Mouse (Mus musculus): Measurements from ENCODE around the gene Nfic.
A peak's percentile ranks its signal among the peaks of the same experiment; 100 is the strongest.

Gene Nfic

DNA sequence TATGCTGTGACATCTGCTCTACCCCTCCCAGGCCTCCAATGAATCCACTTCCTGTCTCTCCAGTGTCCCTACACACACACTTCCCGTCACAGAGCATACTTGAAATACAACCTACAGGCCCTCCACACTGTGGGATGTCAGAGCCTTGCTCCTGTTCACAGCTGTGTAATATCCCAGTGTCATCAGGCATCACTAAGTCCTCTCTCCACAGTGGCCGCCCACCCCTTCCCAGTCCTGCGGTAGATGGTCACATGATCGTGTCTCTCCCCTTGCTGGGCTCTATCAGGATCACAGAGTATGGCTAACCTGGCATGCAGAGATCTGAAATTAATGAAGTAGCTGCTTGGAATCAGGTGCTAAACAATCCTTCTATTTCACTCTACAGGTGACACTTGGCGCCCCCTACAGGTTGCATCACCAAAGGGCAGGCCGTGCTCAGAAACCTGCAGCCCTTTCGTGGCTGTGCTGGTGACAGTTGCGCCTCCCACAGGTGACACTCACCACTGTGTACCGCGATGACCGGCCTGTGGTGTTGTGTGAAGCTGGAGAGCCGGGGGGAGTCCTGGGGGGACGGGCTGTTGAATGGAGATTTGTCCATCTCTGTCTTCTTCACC is 49.7 kb downstream of the Nfic start:
- DNase-seq (ENCODE audit: low spot score in 2 of 2): peak; percentile 71 to 80

DNA sequence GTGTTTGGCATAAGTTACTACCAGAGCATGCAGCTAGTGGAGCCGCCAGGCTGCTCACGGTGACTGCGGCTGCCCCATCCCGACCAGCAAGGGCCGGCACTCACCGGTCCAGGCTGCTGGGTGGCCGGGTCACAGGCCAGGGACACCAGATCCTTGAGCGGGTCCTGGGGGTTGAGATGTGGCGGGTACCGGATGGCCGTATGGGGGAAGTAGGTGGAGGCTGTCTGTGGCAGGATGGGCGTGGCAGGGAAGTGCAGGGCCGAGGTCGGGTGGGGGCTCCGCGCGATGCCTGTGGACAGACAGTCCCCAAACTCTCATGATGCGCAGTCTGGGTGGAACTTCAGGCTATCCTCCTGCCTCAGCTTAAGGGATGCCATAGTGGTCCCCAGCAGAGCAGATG is 50.7 kb downstream of the Nfic start:
- peak; percentile 36 to 53 for DNase-seq (ENCODE audit: low spot score in 2 of 2)

DNA sequence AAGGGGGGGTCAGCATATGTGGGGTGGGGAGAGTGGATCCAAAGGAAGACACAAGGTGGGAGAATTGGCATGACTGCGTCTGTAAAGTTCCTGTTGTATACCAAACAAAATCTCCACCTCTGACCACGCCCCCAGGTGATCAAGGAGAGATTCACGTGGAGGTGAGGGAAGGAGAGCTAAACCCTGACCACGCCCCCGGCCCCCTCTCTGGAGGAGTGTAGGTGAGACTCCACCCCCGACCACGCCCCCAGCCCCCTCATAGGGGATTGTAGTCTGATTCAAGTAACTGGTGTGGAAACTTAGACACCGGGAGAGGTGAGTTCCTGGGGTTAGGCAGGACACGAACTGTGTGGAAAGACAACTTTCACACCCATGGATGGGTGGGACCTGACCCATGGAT is 51.4 kb downstream of the Nfic start:
- DNase-seq (ENCODE audit: low spot score in 2 of 2): no peak

DNA sequence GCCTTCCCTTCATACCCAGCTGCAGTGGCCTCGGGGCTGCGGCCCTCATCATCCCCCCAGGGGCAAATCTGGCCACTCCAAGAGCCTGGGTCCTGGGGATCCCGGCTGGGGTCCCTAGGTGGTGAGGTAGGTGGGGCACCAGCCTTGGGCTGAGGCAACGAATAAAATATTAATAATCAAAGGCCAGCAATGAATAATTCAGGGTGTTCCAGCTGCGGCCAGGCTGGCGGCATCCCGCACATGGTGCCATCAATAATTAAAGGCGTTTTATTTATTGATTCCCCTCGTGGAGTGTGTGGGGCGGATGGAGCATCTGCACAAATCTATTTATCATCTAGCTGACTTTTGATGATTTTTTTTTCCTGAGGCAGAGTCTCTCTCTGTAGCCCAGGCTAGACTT is 51.9 kb downstream of the Nfic start:
- no peak for DNase-seq (ENCODE audit: low spot score in 2 of 2)

DNA sequence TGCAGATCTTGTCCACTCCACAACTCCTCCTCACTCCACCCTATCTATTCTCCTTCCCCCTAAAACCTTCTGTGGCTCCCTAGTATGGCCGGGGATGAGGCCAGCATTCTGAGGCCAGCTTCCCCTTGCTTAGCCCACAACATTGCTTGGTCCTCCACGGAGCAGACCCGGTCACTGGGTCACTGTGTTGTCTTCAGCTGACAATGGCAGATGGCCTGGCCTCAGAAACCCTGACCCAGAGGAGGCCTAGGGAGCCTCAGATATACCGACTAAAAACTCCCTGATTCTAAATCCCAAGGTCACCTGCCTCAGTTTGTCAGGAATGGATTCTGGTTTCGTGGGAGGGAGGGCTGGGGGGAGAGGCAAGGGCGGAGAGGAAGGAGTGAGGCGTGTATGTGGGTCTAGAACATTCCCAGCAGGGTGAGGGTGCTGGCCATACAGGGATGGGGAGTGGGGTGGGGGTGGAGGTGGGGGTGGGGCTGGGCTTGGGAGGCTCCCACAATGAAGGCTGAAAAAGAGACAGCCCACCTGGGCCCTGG is 53.1 kb downstream of the Nfic start:
- DNase-seq (ENCODE audit: low spot score in 2 of 2): no peak

DNA sequence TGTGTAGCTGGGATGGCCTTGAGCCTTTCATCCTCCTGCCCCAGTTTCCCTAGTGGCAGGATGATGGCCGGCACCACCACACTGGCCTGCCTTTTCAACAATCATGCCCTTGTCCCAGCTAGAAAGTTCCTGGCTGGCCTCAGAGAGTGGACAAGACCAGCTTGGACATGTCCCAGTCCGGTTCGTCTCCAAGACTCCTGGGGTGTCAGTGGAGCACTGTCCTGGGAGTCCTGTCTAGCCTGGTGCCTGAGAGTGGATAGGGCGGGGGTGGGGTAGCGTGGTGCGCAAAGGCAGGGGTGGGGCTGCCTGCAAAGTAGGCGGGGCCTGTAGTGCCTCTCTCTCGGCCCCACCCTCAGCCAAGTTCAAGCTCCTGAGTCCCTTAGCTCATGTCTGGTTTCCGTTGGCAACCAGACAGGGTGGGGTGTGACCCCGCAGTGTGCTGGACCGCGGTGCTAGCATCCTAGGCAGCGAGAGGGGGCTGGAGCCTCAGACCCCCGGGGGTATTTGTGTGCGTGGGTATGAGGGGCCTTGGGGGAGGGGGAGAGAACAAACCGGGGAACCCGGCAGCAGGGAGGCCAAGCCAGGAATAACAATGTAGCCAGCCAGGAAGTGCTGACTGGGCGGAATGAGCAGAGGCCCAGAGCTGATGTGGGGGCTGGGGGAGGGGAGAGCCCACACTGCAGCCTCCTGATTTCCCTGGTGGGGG is 53.8 kb downstream of the Nfic start:
- no peak for DNase-seq (ENCODE audit: low spot score in 2 of 2)

DNA sequence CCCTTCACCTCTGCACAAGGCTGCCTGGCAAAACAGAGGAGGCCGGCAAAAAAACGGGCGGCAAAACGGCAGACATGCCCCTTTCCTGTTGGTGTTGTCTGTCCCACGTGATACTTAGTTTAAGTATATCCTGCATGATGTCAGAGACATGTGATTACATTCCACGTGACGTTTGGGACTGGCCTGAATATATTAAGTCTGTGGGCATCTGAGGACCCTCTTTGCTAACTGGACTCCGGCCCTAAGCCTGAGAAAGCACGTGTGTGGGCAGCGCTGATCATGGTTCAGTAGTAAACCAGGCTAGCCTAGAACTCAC is 54.3 kb downstream of the Nfic start:
- no peak for DNase-seq (ENCODE audit: low spot score in 2 of 2)

DNA sequence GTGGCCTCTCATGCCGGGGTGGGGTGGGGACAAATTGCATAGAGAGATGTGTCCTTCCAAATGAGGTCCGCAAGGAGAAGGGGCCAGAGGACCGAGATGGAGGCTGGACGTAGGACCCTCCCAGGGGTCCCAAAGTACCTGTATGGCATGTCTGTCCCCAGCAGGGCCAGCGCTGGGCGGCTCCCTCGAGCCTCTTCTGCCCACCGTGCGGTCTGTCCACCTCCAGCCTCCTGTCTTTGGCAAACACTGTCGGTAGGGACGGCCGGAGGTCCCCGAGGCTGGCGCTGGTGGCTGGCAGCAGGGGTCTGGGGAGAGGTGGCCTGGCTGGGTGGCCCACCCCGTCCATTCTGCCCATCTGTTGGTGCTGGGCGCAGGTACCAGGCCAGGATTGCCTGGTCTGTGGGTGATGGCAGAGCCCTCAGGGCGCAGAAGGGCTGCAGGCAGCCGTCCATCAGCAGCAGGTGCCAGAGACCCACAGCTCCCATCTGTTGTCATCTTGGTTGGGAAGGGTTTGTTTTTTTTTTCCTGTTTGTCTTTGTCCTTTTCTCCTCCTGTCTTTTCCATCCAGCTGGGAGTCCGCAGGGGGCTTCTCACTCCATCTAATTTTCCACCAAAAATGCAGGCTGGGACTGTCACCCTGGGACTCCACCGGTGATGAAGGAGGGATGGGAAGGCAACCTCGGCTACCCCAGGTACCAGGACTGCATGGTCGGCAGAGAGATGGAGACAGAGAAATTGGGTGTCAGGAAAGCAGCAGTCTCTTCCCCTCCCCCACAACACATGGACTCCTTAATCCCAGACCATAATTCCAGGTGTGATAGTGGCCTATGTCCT is 54.8 kb downstream of the Nfic start:
- DNase-seq (ENCODE audit: low spot score in 2 of 2): no peak

DNA sequence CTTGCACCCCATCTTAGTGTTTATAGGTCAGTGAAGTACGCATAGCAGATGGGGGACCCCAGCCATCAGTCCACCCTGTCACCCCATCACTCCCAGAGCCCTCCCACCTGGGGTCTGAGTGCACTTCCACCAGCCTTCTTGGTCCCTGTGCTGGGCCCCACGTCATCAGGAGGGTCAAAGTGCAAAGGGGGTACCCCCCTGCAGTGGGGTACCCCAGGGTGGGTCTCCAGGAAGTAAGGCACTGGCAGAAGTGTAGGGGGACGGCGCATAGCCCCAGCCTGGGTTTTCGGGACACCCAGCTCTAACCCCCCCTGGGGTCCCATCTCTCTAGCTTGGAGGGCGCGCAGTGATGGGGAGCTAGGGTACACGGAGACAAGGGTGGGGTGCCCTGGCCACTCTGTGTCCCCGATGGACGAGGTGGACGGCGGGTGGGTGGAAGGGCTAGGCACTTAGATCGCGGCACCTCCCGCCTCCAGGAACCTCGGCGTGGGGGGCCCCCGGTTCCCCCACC is 55.6 kb downstream of the Nfic start:
- no peak for DNase-seq (ENCODE audit: low spot score in 2 of 2)

DNA sequence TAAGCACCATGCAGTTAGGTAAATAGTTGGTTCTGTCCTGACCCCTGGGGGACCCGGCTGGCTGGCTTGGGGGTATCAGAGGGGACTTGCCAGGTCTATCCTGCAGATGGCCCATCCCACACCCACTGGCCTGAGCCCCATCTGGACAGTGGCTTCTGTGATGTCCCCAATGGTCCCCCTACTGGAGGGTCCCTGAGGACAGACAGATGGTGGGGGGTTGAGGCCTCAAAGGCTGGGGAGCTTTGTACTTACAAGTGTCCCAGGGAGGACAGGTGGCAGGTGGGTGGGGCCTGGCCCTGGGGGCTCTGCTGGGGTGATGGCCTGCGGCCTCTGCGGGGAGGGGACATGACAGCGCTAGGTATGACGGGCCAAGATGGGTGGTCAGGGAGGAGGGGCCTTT is 56.1 kb downstream of the Nfic start:
- no peak for DNase-seq (ENCODE audit: low spot score in 2 of 2)

DNA sequence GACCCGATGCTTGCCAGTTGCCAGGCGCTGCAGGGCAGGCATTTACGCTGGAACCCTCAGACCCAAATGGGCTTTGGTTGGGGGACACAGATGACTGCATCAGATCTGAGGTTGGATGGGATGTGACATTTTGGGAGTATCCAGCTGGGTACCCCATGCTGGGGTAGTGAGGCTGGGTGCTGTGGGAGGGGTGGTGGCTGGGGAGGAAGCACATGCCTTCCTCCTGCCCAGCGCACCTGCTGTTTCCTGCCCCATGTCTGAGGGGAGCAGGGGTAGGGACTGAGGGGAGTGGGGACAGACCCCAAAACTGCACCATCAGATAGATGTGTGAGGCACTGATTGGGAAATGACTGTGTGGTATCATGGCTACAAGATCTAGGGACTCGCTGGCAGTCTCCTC is 58.7 kb downstream of the Nfic start:
- DNase-seq (ENCODE audit: low spot score in 2 of 2): no peak

DNA sequence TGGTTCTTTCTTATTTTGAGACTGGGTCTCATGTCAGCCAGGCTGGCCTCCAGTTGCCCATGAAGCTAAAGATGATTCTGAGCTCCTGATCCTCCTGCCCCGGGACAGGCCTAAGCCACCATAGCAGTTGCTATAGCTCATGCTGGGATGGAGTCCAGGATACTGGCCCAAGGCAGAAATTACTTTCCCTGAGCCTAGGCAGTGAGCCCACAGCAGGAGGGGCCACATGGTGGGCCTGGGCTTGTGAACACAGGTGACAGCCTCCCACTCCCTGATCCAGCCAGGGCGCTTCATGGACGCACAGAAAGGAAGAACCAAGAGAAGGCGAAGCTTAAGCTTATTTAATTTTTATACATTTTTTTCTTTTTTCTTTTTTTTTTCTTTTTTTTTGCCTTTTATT is 59.6 kb downstream of the Nfic start:
- no peak for DNase-seq (ENCODE audit: low spot score in 2 of 2)

DNA sequence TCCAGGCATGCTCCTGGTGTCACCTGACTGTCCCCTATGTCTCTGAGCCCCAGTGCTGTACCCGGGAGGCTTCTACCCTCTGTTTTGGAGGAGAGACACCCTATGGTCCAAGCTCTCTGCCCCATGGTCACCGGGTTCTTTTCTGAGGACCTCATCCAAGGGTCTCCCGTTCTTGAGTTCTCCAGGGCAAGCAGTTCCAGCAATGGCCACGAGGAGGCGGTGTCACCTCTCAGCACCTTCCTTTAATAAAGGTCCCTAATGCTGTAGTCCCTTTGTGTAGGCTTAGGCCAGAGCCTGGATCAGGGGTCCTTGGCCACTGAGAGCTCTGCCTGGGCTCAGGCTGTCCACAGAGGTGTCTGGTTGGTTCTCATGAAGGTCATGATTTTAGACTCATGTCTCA is 60.3 kb downstream of the Nfic start:
- DNase-seq (ENCODE audit: low spot score in 2 of 2): peak; percentile 69 to 79

DNA sequence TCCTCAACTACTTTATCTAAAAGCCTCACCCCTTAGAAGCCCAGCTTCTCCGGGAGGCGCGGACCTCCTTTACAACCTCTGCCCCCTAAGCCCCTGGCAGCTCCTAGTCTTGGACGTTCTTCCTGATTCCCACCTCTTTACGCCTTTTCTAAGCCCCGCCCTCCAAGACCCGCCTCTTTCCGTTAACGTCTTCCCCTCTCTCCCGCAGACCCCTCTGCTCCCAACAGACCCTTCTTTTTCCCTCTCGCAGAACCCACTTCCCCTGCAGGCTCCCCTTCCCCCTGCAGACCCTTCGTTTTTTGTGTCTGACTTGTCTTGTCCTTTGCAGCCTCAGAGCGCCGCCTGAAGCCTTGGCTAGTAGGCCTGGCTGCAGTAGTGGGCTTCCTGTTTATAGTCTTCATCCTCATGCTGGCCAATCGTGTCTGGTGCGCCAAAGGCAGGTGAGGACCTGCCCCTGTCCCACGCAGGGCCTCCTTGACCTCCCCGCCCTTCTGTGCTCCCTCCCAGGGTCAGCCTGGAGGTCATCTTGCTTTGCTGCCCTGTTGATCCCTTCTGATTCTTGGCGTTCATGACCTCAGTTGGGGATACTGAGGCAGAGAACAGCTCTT is 61.9 kb downstream of the Nfic start:
- no peak for DNase-seq (ENCODE audit: low spot score in 2 of 2)

DNA sequence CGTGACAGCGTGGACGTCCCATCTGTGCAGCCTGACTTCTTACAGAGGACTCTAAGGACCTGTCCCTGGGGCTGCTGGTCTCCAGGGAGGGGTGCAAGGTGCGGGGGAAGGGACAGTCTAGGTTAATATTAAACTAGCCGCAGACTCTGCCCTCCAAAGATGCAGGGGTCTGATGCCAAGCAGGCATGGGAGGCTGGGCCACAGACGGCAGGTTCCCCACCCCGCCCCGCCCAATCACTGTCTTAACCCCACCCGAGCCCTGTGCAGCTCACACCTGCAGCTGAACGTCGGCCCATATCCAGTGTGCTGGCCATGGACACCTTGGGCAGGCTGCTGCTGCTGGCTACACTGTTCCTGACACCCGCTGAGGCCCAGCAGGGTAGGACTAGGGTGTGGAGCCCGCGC is 62.7 kb downstream of the Nfic start, which contains the start of gene Smim24:
Gene Smim24 (plus strand): TSS at position 271 of the 405 bp plus-strand sequence.
- no peak for DNase-seq (ENCODE audit: low spot score in 2 of 2)

DNA sequence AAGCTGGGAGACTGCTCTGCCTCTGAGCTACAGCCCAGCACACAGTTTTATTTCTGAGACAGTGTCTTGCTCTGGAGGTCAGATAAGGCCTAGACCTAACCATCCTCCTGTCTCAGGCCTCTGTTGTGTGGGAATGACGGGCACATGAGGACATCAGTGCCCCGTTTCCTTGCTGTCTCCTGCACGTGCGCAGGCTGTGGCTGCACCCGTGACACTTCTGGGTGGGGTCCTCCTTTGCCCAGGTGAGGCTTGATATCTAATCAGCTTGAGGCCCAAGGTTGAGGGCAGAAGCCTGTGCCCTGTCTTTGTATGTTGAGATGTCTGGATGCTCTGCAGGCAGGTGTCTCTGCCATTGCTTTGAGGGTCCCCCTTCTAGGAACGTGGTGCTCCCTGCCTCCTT is 63.2 kb downstream of the Nfic start:
- no peak for DNase-seq (ENCODE audit: low spot score in 2 of 2)

DNA sequence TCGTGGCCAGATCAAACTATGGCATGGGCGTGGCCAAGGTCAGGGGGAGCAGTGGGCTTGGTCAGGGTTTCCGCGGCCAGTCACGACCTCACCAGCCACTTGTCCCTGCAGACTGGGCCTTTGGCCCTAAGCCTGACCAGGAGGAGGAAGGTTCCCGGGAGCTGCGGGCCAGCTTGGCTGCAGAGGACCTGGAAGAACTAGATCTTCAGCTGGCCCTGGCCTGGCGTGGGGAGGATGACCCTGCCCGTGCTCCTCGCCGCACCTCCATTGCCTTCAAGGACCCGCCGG is 64.8 kb downstream of the Nfic start:
- no peak for DNase-seq (ENCODE audit: low spot score in 2 of 2)

DNA sequence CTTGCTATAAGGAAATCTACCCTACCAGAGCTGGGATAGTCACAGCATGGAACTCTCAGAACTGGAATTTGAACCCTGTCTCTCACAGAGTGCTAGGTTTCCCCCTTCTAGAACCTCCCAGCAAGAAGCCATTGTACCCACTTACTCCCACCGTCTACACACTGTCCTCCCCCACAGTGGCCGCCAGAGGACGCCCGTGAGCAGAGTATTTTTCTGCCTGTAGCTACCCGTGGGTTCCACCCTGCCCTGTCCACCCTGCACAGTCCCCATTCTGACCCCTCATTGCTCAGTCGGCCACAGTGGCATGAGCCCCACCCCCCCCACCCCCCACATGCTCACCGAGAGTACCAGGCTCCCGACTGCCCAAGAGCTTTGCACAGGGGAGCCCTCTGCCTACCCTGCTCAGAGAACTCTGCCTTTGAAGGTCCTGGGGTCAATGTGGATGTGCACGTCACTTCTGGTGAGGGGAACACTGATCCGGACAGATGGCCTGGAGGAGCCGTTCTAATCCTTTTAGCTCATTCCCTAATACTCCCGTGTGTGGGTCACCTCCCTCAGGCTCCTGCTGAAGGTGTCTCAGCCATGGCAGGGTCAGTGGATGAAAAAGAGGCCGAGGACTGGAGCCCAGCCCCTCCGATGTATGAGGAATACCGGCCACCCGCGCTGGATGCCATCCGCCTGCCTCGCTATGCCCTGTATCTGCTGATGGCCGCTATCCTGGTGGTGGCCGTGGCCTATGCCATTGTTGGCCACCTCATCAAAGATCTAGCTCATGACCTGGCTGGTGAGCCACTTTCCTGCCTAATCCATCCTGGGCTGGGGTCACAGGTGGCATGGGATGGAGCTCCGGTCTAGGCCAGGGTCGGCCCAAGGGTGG is 65.4 kb downstream of the Nfic start:
- DNase-seq (ENCODE audit: low spot score in 2 of 2): peak; percentile 73 to 77

DNA sequence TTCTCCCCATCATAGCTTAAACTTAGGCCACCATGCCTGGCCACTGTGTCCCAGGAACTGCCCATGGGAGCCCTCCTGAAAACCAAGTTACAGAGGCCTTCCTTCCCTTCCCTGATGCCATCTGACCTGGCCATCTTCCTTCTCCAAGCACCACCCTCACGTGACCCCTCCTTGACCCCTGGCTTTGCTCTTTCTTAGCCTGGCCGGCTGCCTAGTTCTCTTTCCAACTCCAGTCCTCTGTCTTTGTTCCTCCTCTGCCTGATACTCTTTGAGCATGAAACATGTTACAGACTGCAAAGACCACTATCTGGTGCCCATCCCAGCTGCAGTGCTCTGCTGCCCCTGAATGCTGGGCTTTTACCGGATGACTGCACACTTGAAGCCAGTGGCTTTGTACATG is 66.1 kb downstream of the Nfic start:
- no peak for DNase-seq (ENCODE audit: low spot score in 2 of 2)

DNA sequence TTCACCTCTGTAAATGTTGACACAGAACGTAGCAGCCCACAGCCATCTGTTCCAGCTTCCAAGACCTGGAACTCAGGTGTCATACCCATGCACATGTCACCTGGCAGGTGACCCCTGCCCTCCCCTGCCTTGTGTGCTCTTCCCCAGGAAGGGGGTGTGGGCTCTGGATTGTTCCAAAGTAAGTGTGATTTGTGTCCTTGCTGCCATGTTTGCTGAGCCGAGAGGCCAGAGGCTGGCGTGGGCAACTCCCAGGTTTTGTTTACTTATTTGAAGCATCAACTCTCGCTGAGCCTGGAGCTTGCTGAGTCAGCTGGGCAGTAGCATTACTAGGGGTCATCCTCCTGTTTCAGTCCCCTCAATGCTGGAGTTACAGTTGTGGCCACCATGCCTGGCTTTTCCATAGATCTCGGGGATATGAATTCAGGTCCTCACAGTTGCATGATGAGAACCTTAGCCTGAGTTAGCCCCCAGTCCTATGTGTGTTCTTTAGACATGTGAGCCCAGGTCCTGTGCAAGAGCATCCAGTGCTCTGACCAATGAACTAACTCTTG is 66.9 kb downstream of the Nfic start, which contains the start of gene Gm48552:
Gene Gm48552 (plus strand): TSS at position 501 of the 551 bp plus-strand sequence.
- no peak for DNase-seq (ENCODE audit: low spot score in 2 of 2)

DNA sequence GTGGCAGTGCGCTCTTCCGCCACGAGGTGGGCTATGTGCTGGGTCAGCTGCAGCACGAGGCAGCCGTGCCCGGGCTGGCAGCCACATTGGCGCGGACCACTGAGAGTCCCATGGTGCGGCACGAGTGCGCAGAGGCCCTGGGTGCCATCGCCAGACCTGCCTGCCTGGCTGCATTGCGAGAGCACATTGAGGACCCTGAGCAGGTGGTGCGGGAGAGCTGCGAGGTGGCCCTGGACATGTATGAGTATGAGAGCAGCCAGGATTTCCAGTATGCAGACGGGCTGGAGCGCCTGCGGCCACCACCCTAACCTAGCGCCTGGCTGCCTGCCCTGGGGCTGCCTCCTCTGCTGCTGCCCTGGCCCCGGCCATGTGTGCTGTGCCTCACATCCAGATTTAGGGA is 67.7 kb downstream of the Nfic start:
- no peak for DNase-seq (ENCODE audit: low spot score in 2 of 2)
